12 mouse cellular contexts compared by ENCODE assay signal in the genomic region with DNA sequence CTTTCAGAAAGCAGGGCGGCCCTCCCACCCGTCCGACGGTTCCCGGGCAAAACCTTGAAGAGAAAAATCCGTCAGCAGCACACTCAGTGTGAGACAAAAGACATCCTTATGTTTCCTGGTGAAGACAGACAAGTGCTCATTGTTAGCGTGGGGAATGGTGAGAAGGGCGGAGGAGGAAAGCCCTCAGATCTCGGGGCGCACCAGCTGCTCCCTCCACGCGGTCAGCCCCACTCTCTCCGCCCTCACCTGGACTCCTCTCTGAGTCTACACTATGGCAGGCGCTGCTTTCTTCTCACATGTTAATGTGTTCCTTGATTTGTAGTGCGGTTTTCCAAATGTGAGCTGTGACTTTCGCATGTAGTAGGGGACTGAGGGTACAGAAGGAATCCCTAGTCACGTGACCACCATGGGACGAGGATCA. TPM values are rescaled to one million over a fixed set of nuclear protein-coding genes. Genes with fewer than 3 reads are reported as not detected.
A peak's percentile ranks its signal among the peaks of the same experiment; 100 is the strongest.
DNase-seq lines count a peak whose midpoint lies in the region; ATAC-seq and TF ChIP-seq lines count a peak whose summit lies in the region.
"Had no signal": no experiment of that assay in that cellular context is flagged by ENCODE, and none has a peak within 500 bp of the region (broad histone marks: within the 10 kb centered on the region; RNA-seq: fewer than 3 reads in every experiment).

No protein-coding gene starts in this region.

- H3K27ac ChIP-seq in ES-E14 (ENCODE audit: insufficient read depth, low read depth, low read length, poor library complexity, severe bottlenecking), result peak overlapping the region; percentile 51
- peak overlapping the region; percentile 53; the same call in 1 of the 2 replicates for H3K27ac ChIP-seq in hindbrain, embryonic 14.5 days
- H3K27ac ChIP-seq in midbrain, embryonic 15.5 days, result no peak overlapping the region; the same call in 1 of the 2 replicates
- H3K27ac ChIP-seq: gastrocnemius, adult 2 months had no signal

- H3K4me2 ChIP-seq in hindbrain, embryonic 14.5 days (replicated peaks), result peak overlapping the region; percentile 35
- H3K4me2 ChIP-seq in midbrain, embryonic 15.5 days, result peak overlapping the region; percentile 29

- peaks cover 15 to 28% of the 10 kb centered on the region in 2 experiments; a peak in 3 of 4 replicates for H3K4me1 ChIP-seq in ES-E14 (ENCODE audit: control insufficient read depth in 2 of 2, insufficient read depth in 2 of 2, low read length in 2 of 2, poor library complexity in 1 of 2)
- H3K4me1 ChIP-seq in hindbrain, embryonic 14.5 days (replicated peaks; ENCODE audit: control insufficient read depth, insufficient read depth, low read length), result peaks cover 59% of the 10 kb centered on the region
- peaks cover 62% of the 10 kb centered on the region for H3K4me1 ChIP-seq in midbrain, embryonic 15.5 days

- ATAC-seq in hindbrain, embryonic 14.5 days (ENCODE audit: low FRiP score), result no peak
- no peak for ATAC-seq in midbrain, embryonic 15.5 days (replicated peaks)

- no peaks in the 10 kb centered on the region for H3K36me3 ChIP-seq in ES-E14 (ENCODE audit: control insufficient read depth, insufficient read depth, low read length, poor library complexity, severe bottlenecking)
- no peaks in the 10 kb centered on the region for H3K36me3 ChIP-seq in hindbrain, embryonic 14.5 days (replicated peaks; ENCODE audit: control insufficient read depth, insufficient read depth)
- H3K36me3 ChIP-seq in midbrain, embryonic 15.5 days (replicated peaks), result no peaks in the 10 kb centered on the region

- no peaks in the 10 kb centered on the region for H3K9me3 ChIP-seq in ES-E14 (ENCODE audit: control insufficient read depth, insufficient read depth, low read depth, low read length)
- no peaks in the 10 kb centered on the region for H3K9me3 ChIP-seq in hindbrain, embryonic 14.5 days (ENCODE audit: control insufficient read depth, low read length)
- H3K9me3 ChIP-seq in midbrain, embryonic 15.5 days, result no peaks in the 10 kb centered on the region

- in situ Hi-C loops in ES-E14 (cut with MboI; ENCODE audit: low sequenced_read_pairs in 2 of 2, unreplicated experiment in 2 of 2), result no loop called here

- WGBS in hindbrain, embryonic 14.5 days, result 4% methylated on average over 18 of the region's 18 CpGs
- WGBS in midbrain, embryonic 15.5 days, result 5% methylated on average over 18 of the region's 18 CpGs

- no peak overlapping the region for H3K9ac ChIP-seq in ES-E14 (ENCODE audit: insufficient read depth, low read depth, low read length, poor library complexity, severe bottlenecking)
- H3K9ac ChIP-seq in hindbrain, embryonic 14.5 days, result no peak overlapping the region
- no peak overlapping the region for H3K9ac ChIP-seq in midbrain, embryonic 15.5 days

- peak; percentile 41 for DNase-seq in ES-E14 (ENCODE audit: low read depth, low spot score)
- DNase-seq in embryo, embryonic 11 days, result peak; percentile 58
- peak; percentile 33 for DNase-seq in hindbrain, embryonic 14.5 days (ENCODE audit: low spot score)
- DNase-seq in left cerebral cortex, adult 8-10 months (ENCODE audit: low spot score in 2 of 2), result no peak
- no peak for DNase-seq in adrenal gland, postnatal 10 days
- DNase-seq in Muller cell, postnatal 12 days (ENCODE audit: inconsistent ontology term), result no peak
- DNase-seq in left cerebral cortex, adult 9 months (ENCODE audit: low spot score in 2 of 2), result no peak
- DNase-seq: cerebellum, adult 18-20 months; gastrocnemius, adult 2 months; lung, postnatal 4 days; thymus, postnatal 14 days had no signal

- no peaks in the 10 kb centered on the region for H3K27me3 ChIP-seq in hindbrain, embryonic 14.5 days (ENCODE audit: control insufficient read depth, insufficient read depth, low read length)
- H3K27me3 ChIP-seq in midbrain, embryonic 15.5 days (replicated peaks), result no peaks in the 10 kb centered on the region

- H3K4me3 ChIP-seq in ES-E14 (ENCODE audit: insufficient read depth in 1 of 2, low read depth in 1 of 2, low read length in 2 of 2, poor library complexity in 1 of 2, severe bottlenecking in 1 of 2), result peak overlapping the region; percentile 37 to 57
- H3K4me3 ChIP-seq in hindbrain, embryonic 14.5 days (replicated peaks; ENCODE audit: low read length), result no peak overlapping the region
- 0 out of 2 replicates have a peak overlapping the region, but pooled peaks have one; percentile 3 for H3K4me3 ChIP-seq in midbrain, embryonic 15.5 days
- H3K4me3 ChIP-seq: gastrocnemius, adult 2 months had no signal

TF ChIP-seq in ES-E14, 5 proteins besides CTCF, POLR2A, EP300 and RAD21:
- TF ChIP-seq ZNF384 (IDR thresholded peaks at IDR 0.05; ENCODE audit: low read depth, low read length), result no peak
- TF ChIP-seq HCFC1 (IDR thresholded peaks at IDR 0.05; ENCODE audit: borderline replicate concordance, insufficient read depth, low read length), result 0 out of 2 replicates have a peak, but pooled peaks have one; percentile 3

RNA-seq across cellular contexts. Expression of a gene that starts 47.8 kb away (rescaled TPM):
- 6.4 and 13.3 TPM in 2 replicates for total RNA-seq in ES-E14 (2012; rRNA removed)
- 15.4 and 16.7 TPM in 2 replicates for polyA plus RNA-seq in hindbrain, embryonic 14.5 days (2014; fragmentation: Nextera tagmentation; extraction: Ambion mirVana)
- polyA plus RNA-seq in midbrain, embryonic 15.5 days (2015; fragmentation: Nextera tagmentation; extraction: Ambion mirVana), result 25.4 and 27.7 TPM in 2 replicates
- 10 to 100 TPM; 15.2 to 20.7 (median 16.1) TPM for total RNA-seq in left cerebral cortex, adult 8-10 months (2022)
- total RNA-seq in adrenal gland, postnatal 10 days (2021), result 1 to 10 TPM; 5.2 to 6.0 TPM

Comparison
In these comparisons a context has a peak if more than half of its experiments do, and no peak if none do; other contexts are left out.
1. DNase-seq: peak in ES-E14 (single experiment), embryo, embryonic 11 days (single experiment) and hindbrain, embryonic 14.5 days (single experiment); none in left cerebral cortex, adult 8-10 months (0 of 2), adrenal gland, postnatal 10 days (single experiment), Muller cell, postnatal 12 days (single experiment) and left cerebral cortex, adult 9 months (0 of 2).